Mouse (Mus musculus) stomach, adult 2 months (tissue): ENCODE measurements around the gene Pla2g6. TPM values are rescaled to one million over a fixed set of nuclear protein-coding genes. Genes with fewer than 3 reads are reported as not detected.

Source experiments
- polyA plus RNA-seq: library from polyadenylated mRNA; depleted of rRNA; stranded (reverse); fragments of >200 nt; gene quantifications from 2 replicates; pipeline ENCODE4 v1.2.3, GENCODE M21; 2012; rRNA removed

Pla2g6 gene
- polyA plus RNA-seq, result 8.7 and 8.8 TPM in 2 replicates

DNA sequence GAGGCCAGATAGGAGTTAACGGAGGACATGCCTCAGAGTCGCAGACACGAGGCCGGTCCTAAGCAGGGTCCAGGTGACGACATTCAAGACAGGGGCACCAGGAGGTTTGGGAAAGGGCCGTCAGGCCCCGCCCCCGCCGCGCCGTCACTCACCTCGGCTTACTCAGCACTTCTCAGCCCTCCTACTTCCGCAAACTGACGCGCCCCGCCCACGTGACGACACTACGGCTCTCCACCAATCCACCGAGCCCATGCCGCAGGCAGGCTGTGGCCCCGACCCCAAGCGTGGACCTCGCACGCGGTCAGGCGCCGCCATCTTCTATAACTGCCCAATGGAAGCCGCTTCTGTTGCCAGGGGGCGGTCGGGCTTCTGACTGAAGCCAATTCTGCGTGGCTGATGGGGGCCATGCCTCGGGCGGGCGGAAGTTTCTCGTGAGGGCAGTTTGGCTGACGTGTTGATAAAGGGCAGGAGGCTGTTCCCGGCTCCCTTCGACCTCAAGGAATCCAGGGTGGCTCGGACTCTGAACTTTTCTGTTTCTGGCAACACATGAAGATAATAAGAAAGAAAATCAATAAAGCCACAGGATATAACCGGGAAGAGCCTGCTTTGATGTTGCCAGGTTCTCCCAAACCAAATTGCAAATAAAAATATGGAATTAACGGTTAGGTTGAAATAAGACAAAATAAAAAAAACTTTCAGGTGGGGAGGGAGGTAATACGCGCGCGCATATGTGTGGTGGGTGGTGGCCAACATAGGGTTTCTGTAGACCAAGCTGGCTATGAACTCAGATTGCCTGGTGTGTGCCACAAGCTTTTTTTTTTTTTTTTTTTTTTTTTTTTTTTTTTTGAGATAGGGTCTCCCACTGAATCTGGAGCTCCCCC is at the start of gene Pla2g6:
Pla2g6 (minus strand) TSS at position 333 of the 881 bp plus-strand sequence.

DNA sequence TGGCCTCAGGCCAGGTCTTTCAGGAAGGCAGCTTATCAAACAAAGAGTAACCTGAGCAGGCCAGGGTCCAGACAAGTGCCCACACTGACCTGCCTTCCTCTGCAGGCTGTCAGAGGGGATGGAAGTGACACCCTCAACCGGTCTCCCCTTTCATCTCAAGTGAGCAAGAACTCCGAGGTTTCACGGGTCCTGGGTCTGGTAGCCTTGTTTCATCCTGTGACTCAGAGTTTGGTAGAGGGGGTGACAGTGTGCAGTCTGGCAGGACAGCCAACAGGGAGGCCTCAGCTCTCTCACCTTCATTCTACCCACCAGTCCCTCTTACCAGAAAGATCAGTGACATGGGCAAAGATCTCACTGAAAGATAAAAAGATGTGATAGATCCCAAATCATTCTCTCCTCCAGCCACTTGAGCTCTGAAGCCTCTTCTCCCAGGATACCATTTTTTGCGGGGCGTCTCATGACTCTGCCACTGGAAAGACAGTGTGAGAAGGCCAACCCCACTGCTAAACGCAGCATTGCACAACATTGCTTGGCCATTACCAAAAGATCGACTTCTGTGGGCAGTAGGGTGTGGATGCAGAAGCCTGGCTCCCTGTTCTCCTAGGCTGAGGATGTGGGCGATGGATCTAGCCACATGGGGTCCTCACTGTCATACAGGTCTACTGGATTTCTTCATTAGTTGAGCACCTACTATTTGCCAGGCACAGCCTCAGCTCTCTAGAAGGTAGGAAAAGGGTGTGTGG is 18.0 kb upstream of the Pla2g6 start, which contains the start of gene Maff:
Maff (plus strand) TSS at position 571 of the 743 bp plus-strand sequence.

GRCm38 (mm10) chr15:79285399-79285798 is 42.8 kb downstream of the Pla2g6 start, which contains the start of gene Baiap2l2:
Gene Baiap2l2 (minus strand): TSS chr15:79285537.

GRCm38 (mm10) chr15:79254661-79255060 is 73.5 kb downstream of the Pla2g6 start, which contains the start of gene Slc16a8:
Gene Slc16a8 (minus strand): TSS chr15:79254761.

Other genes starting within 250 kb of the Pla2g6 start
- gene Micall1, start 219.5 kb downstream of the Pla2g6 start, polyA plus RNA-seq, result 15.1 and 17.8 TPM in 2 replicates
- 39.6 and 43.3 TPM in 2 replicates for gene Polr2f, start 187.4 kb downstream of the Pla2g6 start, polyA plus RNA-seq
- 1.8 and 2.7 TPM in 2 replicates for gene 1700088E04Rik, start 187.1 kb downstream of the Pla2g6 start, polyA plus RNA-seq
- 3.5 and 5.8 TPM in 2 replicates for gene Sox10, start 163.2 kb downstream of the Pla2g6 start, polyA plus RNA-seq
- gene Pick1, start 99.2 kb downstream of the Pla2g6 start, polyA plus RNA-seq, result 22.0 and 22.7 TPM in 2 replicates
- 0.08 TPM in 1 of 2 replicates, not detected in the other for gene Gm49486, start 99.0 kb downstream of the Pla2g6 start, polyA plus RNA-seq
- gene Slc16a8, start 73.6 kb downstream of the Pla2g6 start, polyA plus RNA-seq, result 0.37 TPM in 1 of 2 replicates, not detected in the other
- 3.0 and 7.2 TPM in 2 replicates for gene Baiap2l2, start 42.9 kb downstream of the Pla2g6 start, polyA plus RNA-seq
- 4.7 and 12.1 TPM in 2 replicates for gene Maff, start 18.2 kb upstream of the Pla2g6 start, polyA plus RNA-seq
- gene Tmem184b, start 75.2 kb upstream of the Pla2g6 start, polyA plus RNA-seq, result 60.1 and 85.2 TPM in 2 replicates
- gene Csnk1e, start 127.2 kb upstream of the Pla2g6 start, polyA plus RNA-seq, result 15.0 and 15.3 TPM in 2 replicates
- gene Kcnj4, start 176.9 kb upstream of the Pla2g6 start, polyA plus RNA-seq, result 0.06 and 0.09 TPM in 2 replicates
- 11.7 and 13.2 TPM in 2 replicates for gene Kdelr3, start 188.0 kb upstream of the Pla2g6 start, polyA plus RNA-seq
- gene Ddx17, start 218.4 kb upstream of the Pla2g6 start, polyA plus RNA-seq, result 52.5 and 59.9 TPM in 2 replicates